Mouse (Mus musculus): Measurements from ENCODE around the gene Bicd2.

The Bicd2 gene

DNA sequence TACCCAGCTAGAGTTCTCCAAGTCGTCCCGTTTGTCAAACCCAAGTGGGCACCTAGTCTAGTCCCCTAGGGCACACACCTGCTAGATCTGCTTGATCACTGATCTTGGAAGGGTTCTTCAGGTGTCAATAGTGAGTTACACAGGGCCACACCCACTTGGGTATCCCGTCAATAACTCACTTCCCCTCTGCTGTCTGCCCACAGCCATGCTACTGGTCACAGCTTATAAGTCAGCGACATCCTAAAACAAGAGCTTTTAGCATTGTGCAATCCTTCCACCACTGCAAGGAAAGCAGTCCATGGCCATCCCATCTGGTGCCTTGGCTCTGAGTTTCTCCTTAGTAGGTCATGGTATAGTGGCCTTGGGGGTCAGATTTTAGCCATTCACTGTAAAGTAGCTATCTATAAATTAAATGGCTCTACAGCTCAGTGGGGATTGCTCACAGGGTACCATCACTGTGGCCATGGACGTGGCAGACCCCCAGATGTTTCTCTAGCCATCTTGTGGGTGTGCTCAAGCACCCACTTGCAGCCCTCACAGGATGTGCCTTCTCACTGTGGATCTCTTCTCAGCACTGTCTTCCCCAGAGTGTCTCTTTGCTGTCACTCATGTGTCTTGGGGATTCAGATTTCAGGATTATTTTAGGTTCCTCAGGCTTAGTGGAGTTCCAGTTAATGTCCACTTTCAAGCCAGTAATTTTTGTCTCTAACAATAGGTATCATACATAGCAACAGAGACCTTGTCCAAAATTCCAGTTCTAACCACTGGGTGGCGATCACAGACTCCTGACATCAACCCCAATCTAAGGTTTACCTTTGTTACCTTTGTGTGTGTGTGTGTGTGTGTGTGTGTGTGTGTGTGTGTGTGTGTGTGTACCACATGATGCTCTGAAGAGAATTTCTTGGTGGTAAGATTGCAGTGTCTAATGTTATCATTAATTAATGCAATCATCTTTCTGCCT, 14.9 kb upstream of the Bicd2 start:
- peak; percentile 53 for DNase-seq (ENCODE audit: low spot score)

DNA sequence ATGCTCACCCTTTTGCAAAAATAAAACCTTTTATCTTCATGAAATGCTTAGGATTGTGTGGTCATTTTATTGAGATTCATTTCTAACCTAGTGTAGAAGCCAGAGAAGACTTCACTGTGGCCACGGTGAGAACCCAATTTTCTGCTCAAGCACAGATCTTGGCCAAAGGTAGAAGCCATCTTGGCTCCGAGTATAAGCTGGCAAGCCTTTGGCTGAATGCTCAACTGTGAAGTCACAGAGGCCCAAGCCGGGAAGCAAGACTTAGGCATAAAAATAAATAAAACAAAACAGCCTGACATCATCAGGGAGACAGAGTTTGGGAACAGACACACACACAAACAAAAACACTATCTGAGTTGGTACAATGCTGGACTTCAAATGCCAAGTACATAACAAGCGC, 13.3 kb upstream of the Bicd2 start:
- DNase-seq (ENCODE audit: low spot score), result no peak

DNA sequence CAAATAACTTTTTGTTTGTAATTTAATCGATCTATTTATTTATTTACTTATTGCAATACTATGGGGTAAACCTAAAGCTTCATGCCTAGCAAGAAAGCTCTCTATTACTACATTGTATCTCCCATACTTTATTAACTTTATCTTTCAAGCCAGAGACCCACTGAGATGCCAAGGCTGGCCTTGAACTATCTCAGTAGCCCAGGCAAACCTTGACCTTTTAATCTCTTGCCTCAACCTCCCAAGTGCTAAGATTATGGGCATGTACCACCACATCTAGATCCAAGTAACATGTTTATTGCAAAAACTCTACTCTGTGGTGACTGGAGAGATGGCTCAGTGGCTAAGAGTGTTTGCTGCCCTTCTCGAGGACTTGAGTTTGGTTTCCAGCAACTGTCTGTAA, 8.1 kb upstream of the Bicd2 start:
- DNase-seq (ENCODE audit: low spot score), result no peak

- no peak for DNase-seq (ENCODE audit: low spot score)
These were observed 6.1 kb upstream of the Bicd2 start for GRCm38 (mm10) chr13:49335077-49335982.

DNA sequence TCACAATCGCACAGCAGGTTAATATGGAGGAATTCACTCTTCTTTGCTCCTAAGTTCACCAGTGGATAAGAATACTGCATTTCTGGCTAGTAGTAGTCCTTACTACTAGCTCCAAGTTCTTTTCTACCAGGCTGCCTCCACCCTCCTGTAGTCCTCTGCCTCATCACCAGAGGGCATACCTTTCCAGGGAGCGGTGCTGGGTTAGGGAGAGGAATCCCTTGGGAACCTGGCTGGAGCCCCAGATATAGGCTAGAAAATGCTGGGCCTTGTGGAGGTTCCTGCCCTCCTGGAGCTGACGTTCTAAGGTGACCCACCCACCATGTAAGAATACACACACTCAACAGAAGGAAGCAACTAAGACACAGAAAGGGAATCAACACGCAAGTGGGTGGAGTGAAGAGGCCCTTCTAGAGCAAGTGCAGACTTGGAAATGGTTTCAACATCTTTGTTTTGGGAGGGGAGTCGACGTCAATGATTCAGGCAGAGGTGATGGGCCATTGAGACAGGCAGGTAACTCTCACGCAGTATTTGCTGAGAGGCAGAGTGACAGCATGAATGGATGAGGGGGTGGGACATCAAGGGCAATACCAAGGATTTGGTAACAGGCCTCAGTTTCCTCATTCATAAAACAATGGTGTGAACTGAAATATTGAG, 2.4 kb upstream of the Bicd2 start:
- no peak for DNase-seq (ENCODE audit: low spot score)

GRCm38 (mm10) chr13:49341831-49342722, 692 bp downstream of the Bicd2 start:
- DNase-seq (ENCODE audit: low spot score), result no peak

DNA sequence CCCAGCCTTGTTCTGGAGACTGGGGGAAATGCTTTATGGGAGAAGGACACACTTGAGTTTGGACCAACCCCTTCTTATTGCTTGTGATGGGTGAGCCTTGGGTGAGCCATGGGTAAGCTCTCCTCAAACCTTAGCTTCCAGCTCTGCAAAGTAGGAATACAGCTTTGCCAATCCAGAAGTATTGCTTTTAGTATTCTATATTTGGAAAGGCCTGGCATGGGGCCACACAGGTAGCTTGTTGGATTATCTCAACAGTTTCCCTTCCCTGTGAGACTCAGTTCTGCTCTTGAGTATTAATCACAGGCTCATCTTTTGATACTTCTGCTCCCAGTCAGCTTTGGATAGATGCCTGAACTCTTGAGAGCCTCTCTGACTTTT, 1.3 kb downstream of the Bicd2 start:
- DNase-seq (ENCODE audit: low spot score), result no peak

GRCm38 (mm10) chr13:49344567-49344966, 3.2 kb downstream of the Bicd2 start:
- no peak for DNase-seq (ENCODE audit: low spot score)

DNA sequence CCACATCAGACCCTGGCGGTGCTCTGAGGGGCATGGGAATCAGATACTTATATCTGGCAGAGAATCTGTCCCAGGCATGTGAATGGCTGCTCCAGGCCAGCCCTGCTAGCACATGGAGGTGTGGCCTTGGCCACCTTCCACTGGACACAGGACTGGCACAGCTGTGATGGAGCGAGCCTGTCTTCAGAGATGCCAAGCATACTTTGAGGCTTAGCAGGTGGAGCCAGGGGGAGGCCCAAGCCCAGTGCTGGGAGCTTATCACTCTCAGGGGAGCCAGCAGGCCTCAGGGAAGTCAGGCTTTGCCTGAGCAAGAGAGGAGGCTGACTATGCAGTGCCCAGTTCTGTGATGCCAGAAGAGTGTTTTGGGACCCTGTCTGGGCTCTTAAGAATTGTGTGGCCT, 4.1 kb downstream of the Bicd2 start:
- DNase-seq (ENCODE audit: low spot score), result no peak

DNA sequence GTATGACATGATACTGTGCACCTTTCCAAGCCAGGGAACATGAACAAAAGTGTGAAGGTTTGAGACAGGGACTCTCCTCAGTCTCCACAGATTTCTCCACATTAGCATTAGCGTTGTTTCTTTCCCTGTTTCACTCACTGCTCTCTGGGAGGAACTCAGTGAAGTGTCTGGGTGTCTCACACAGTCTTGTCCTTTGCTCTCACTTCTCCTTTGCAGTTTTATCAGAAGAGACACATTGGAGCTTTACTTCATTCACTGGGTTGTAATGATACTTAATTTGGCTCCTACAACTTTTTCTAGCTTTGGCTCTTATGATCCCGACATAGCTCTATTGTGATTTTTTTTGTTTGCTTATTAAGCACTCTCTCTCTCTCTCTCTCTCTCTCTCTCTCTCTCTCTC, 7.1 kb downstream of the Bicd2 start:
- DNase-seq (ENCODE audit: low spot score), result no peak

DNA sequence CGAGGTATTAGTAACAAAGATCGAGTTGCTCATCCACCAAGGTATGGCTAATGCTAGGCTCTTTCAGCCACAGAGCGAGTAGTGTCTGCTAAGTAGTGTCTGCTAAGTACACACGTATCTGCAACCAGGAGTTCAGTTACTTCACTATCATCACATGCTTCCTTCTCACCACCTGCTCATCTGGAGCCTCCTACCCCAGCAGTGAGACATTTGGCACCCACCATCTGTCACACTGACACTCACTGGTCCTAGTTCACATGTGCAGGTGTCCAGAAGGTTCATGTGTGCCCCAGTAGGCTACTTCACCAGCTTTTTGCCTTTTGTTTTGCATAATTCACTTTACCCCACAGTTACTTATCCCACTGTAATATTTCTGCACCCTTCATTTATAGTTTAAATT, 8.0 kb downstream of the Bicd2 start:
- DNase-seq (ENCODE audit: low spot score), result no peak

- DNase-seq (ENCODE audit: low spot score), result no peak
These were observed 8.6 kb downstream of the Bicd2 start for GRCm38 (mm10) chr13:49349836-49350505.

DNA sequence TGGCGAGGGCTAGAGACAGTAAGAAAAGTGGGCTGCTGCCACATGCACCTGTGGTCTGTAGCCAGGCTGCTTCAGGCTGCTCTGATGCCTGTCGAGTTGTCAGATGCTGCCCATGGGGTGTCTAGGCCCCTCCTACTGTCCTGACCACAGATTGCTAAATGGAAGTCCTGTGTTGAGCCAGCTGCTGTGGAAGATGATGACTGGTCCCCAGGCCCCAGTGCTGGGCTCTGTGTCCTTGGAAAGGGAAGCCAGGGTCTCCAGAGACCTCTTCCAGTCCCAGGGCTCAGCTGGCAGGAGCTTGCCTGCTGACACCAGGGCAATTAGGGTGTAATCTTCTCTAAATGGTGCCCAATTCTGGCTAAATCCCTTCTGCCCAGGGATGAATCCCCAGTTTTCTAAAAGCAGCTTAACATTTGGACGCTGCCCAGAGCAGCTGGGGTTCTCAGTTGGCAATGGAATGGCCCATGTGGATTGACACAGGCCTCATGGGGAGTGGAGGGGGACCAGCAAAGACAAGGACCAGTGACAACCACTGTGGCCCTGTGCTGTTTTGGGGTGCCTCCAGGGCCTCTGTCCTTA, 11.3 kb downstream of the Bicd2 start:
- DNase-seq (ENCODE audit: low spot score), result no peak

DNA sequence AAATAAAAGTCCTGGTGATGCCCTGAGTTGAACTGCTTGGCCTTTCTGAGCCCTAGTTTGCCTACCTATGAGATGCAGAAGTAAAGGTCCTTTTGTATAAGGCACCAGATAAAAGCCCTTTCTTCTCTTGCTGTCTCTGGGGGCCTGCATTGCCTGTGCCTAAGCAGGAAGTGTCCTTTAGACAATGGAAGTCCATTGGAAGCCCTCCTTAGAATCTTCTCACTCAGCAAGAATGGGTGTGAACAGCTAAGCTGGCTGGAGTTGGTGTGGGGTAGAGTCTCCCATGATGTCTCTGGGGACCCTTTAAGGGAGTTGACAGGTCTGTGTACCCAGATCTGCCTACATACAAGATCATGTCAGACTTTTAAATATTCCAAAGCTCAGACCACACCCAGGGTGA, 12.0 kb downstream of the Bicd2 start:
- DNase-seq (ENCODE audit: low spot score), result no peak

GRCm38 (mm10) chr13:49353991-49354507, 12.7 kb downstream of the Bicd2 start:
- DNase-seq (ENCODE audit: low spot score), result no peak

DNA sequence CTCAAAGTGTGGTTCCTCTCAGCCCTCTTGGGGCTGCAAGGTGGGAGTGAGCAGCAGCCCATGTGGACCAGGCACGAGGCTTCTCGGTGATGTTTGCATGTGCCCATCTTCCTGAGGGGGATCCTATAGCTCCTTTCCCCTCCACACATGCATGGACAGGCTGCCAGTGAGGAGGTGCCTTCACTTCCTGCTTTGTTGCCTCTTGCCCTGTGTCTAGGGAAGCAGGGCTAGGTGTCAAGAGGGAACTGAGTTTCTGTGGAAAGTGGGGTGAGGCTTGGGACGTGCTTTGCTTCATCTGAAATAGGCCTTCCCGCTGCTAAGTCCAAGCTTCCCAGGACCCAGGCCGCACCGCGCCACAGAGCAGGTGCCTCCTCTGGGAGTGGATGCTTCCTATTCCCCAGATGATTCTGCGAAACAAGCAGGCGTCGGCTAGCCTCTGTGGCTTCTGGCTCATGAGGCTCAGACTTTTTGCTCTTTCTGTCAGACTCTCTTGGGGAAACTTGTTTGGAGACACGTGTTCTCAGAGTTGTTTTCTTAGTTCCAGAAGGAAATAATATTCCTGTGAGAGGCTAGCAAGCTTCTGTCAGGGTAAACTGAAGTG, 14.2 kb downstream of the Bicd2 start:
- DNase-seq (ENCODE audit: low spot score), result no peak

- DNase-seq (ENCODE audit: low spot score), result no peak
These were observed 14.7 kb downstream of the Bicd2 start for GRCm38 (mm10) chr13:49356090-49356489.

DNA sequence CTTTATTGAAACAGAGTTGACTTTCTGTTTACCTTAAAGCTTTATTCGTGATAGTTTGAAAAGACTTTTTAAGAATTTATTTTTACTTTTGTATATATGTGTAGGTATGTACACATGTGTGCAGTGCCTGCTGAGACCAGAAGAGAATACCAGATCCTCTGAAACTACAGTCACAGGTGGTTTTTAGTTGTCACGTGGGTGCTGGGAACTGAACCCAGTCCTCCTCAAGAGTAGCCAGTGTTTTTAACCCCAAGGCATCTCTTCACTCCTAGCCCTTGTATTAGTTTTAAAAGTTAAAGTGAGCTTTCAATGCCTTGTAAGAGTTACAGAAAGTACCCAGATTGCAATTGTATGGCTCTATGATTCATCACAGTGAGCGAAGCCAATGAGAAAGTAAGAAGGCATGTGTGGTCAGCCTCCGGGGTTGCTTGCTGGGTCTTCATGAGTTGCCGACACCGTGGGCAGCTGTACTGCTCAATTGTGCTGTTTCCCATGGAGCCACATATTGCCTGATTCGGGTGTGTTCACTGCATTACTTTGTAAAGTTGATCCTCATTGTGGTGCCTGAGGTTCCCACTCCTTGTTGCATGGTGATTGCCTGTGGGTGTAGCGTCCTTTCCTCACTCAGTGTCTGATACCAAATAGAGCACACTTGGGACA, 16.1 kb downstream of the Bicd2 start:
- no peak for DNase-seq (ENCODE audit: low spot score)

- DNase-seq (ENCODE audit: low spot score), result no peak
These were observed 16.8 kb downstream of the Bicd2 start for GRCm38 (mm10) chr13:49358184-49358583.
